Mouse (Mus musculus) T-cell, adult 2 months (primary cell): ENCODE measurements around the gene Ddx20.
"Not testable (repeated sequence)": the region's sequence is repeated elsewhere in the genome, so short reads cannot be mapped to it uniquely, and the experiment has no call there.

Source experiments
- DNase-seq: peaks from one replicate; pipeline ENCODE4 v3.0.0; 2022; ENCODE audit warnings: low spot score

Ddx20 gene

DNA sequence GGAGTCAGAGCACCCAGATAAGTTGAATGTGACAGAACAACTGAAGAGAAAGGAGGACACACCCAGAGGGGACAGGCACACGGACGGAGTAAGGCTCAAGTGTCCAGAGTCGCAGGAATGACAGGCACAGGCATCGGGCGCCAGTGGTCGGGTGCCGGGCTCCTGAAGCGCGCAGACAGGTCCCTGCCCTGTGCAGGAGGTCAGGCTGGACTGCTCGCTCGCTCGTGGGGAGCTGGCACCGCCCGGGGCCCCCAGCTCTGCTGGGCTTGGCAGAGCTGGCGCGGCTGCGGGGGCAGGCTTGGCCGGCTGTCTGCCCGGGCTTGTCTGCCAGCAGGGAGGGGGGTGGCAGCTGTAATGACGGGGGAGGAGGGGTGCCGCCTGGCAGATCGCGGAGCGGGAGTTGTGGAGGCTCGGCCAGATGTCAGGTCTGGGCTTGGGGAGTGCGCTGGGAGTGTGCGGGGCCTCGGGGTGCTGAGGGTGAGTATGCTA is 17.7 kb upstream of the Ddx20 start:
- DNase-seq: no peak

DNA sequence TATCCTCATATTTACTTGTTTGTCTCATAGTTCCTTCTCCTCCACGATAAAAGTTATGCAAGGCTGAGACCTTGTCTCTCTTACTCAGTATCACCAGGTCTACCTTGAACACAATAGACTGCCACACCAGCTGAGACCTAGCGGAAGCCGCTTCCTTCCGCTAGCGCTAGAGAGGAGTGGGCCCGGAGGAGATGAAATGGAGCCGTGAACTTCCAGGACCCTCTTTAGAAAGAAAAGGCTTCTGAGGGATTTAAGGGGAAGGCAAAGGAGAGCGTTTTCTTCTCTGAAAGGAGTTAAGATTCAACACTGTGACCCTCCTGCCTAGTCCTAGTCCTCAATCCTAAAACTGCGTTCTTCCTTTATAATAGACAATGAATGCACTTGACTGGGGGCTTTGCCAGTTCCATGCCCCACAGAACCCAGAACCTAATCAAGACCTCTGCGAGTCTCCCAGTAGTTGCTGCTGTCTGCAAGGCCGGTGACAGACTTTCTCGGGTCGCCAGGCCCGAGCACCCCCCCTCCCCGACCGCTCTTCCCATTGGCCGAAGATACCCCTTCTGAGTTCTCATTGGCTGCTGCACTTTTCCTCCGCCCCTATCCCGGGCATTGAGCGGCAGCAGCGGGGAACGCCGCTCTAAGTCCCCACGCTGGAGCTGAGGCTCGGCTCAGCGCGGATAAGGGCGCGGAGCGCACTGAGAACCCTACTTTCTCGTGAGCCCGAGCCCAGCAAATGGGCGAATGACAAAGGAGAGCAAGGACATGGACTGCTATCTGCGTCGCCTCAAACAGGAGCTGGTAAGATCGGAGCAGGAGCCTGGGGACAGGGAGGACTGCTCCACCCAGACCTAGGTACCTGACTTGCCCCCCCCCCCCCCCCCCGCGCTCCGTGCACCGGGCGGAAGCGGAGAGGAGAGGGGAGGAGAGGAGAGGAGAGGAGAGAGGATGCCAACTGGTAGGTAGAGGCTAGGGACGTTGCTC is 16.9 kb upstream of the Ddx20 start, which contains the start of gene Inka2:
Inka2 (plus strand) TSS at position 569 of the 978 bp plus-strand sequence.
- DNase-seq: peak; percentile 71

DNA sequence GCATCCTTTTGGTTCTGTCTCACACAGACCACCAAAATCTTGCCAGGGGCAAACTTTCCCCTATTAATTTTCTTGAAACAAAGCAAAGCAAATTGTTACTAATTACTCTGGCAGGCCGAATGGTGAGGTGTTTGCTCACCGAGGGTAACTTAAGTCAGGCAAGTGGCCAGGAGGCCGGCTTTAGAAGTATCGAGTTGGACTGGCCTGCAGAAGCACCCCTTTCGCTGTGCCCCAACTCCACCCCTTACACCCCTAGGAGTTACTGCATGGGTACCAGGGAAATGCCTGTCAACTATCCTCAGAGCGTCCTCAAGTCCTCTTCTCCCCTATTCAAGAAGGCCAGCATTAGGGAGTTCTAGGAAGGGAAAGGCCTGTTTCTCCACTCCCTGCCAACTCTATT is 16.2 kb upstream of the Ddx20 start:
- DNase-seq: no peak

GRCm38 (mm10) chr3:105701399-105701798 is 14.0 kb upstream of the Ddx20 start:
- no peak for DNase-seq

GRCm38 (mm10) chr3:105700786-105701185 is 13.4 kb upstream of the Ddx20 start:
- DNase-seq: not testable (repeated sequence)

- DNase-seq: no peak
These were observed 12.0 kb upstream of the Ddx20 start for GRCm38 (mm10) chr3:105699241-105699933.

DNA sequence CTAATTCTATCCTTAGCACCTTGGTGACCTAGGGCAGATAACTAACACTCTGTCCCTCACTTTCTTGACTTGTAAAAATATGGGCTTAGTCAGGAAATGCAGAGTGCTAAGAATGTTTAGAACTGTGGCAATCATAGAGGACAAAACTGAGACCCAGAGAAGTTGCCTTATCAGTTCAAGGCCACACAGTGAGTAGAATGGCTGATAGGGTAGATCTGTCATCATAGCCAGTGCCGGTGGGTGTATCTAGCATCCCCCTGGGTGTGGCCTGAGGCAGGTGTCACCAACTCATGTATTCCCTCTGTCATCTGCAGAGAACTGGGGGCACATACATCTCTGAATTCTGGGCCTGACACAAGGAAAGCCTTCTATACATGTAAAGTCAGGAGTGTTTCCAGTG is 10.9 kb upstream of the Ddx20 start:
- DNase-seq: no peak

DNA sequence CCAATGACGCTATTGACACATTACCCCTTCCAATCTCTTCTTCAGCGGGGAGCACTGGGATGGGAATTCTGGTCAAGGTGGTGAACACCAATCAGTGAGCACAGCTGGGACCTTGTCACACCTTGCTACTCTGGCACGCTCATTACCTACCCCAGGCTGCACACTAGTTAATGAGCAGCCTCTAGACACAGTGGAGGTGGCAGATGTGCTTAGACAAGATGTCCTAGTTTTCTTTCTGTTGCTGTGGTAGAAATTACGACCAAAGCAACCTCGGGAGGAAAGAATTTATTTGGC is 9.7 kb upstream of the Ddx20 start:
- DNase-seq: no peak

- DNase-seq: no peak
These were observed 9.2 kb upstream of the Ddx20 start for GRCm38 (mm10) chr3:105696387-105697147.

DNA sequence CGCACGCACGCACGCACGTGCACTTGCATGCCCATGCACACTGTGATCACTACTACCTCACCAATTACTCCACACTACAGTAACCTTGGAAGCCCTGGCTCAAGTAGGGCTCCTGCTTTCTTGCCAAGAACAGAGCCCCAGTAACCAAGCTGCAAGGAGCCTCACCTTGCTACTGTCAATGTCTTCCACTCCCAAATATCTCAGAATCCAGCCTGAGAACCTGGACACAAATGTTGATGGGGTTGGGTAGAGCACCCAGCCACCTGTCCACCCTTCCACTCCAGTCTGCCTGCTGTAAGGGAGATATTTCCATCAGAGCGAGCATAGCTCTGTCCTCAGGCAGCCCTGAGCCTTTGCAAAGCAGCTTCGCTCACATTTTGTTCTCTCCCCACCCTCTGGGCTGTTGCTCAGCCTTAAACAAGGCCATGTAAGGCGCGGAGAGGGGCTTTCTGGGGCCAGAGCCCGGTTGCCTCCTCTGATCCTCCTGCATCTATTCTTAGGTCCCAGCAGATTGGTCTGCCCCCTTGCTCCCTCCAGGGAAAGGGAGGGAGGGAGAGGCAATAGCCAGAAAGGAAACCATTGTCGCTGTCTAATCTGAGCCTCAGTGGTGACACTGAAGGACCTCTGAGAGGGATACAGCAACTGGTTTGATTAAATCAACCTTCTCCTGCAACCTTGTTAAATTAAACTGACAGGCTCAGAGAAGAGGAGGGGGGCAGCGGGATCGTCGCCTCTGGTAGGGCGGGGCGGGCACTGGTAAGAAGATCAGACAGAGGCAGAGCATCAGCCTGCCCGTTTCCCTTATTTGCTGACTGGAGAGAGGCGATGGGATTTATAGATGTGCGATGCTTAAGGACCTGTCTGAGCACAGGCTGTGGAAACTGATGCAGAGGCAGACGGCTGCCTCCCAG is 8.4 kb upstream of the Ddx20 start:
- no peak for DNase-seq

DNA sequence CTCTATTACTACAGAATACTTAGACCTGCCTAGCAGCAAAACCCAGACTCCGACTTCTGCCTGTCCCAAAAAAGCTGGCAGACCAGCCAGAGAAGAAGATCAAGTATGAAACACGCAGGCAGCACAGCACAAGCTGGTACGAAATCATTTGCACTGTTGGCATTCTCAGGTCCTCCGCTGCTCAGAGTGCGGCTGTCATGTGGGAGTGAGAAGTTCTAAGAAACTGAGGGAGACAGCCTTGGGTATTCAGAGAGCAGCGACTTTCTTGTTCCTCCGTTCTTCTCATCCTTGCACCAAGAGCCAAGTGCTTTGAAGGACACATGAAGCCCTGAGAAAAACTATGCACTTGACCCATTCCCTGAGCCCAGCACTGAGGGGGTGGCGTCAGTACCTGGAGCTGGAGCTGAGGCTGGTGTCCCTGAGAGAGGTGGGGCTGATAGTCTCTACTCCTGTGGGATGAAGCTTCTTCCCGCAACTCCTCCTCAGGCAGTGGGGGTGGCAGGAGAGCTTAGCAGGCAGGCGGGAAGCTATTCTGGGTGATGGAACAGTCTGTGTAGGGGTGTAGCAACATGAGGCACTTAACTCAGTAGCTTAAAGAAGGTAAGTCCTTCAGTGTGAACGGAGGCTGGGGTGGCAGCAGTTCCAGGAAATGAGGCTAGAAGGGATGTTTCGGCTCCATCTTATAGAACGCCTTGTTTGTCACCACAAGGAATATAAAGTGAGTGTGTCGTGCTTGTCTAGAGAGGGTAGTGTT is 6.1 kb upstream of the Ddx20 start:
- no peak for DNase-seq

DNA sequence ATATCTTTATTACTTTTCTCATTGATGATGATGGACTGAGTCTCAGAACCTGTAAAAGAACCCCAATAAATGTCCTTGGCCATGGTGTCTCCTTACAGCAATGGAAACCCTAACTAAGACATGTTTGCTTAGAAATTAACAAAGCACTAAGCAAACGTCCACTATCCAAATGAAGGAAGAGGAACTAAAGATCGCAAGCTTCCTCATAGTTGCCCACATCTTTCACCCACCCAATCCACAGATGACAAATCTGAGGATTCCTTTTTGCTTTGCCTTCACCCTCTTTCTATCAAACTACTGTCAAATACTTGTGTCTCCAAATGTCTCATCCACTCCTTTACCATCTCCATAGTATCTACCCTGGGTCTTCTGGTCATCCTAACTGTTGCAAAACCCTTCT is 1.2 kb upstream of the Ddx20 start:
- DNase-seq: no peak

DNA sequence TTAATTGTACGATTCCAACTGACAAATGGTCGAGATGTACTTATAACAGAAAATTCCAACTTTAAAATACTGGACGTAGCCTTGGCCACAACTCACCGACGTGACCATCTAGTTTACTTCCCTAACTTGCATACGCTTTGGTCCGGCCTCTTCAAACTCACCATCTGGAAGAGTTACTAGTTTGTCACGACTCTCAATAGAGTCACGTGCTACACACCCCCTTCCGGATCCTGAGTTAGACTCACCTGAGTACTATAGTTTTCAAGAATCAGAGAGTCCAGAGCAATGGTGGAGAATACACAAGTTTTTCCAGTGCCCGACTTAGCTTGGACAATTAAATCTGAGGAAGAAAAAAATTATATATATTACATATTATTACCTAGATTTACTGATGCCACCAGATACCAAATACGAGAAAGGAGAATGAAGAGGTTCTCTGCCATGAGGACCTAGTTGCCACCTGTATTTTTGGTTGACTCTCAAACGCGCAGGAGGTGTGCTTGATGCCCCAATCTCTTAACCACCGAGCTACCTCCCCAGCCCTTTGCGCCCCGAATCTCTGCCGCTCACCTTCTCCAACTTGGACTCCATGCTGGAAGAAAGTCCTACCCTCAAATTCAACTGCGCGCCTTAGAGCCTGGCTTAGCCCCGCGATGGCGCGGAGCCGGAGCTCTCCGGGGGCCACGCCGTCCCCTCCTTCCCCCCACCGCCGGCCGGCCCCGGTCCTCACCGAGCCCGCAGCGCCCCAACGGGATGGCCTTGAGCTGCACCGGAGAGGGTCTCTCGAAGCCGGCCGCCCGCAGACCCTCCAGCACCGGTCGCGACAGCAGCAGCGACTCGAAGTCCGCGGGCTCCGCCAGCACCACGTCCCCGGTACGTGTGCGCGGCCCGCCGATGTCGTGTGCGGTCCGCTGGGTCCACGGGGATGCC is 715 bp downstream of the Ddx20 start:
- no peak for DNase-seq

GRCm38 (mm10) chr3:105680346-105680745 is 7.0 kb downstream of the Ddx20 start:
- DNase-seq: no peak

- DNase-seq: no peak
These were observed 11.4 kb downstream of the Ddx20 start for GRCm38 (mm10) chr3:105675932-105676331.

- peak; percentile 77 for DNase-seq
These were observed 12.7 kb downstream of the Ddx20 start for GRCm38 (mm10) chr3:105674595-105675218.

DNA sequence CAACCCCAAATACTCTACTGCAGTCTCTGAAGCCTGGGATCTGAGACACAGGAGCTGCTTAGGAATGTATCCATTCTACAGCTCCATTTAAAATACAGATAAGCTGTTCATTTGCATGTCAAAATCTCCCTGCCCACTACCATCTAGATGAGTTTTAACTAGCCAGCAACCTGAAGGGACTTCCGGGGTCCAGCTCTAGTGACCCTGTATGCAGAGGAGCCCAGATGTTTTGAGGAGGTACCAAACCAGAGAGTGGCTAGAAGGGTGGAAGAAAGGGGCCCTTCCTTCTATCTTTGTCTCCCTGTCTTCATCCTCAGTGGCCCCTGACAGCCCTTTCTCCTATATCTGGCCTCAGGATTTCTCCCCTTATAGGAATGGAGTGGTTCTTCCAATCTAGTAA is 16.6 kb downstream of the Ddx20 start:
- DNase-seq: no peak

DNA sequence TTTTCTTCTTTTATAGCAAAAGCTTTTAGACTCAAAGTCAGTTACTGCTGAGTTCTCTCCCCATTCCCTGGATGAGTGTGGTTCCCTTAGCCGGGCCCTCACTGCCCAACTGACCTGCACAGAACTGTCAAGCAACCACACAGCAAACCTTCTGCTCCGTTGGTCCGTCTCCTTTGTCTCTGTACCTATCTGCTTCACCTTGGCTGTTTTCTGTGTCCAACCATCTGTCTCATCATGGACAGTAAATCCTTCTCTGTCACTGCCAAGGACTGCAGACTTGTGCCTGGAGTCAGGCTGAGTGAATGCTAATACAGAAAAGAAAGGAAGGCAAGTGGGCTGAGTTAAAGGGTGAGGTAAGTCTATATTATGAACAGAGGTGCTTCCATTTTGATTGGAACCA is 17.6 kb downstream of the Ddx20 start:
- no peak for DNase-seq

DNA sequence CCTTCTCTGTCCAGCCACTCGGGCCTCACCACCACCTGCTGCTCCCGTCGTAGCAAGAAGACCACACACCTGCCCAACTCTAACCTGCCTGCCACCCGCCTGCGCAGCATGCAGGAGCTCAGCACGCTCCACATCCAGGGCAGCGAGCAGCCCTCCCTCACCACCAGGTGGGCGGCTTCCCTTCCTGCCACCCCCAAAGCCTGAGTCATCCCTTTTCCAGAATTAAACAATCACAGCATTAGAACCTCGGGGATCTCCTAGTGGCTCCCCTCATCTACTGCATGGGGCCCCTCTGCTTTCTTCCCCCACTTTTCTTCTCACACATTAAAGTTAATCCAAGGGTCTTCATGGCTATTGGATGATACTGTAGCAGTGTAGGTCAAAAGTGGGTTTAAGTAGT is 19.2 kb downstream of the Ddx20 start:
- DNase-seq: no peak
